In genomic region chr9:31808753-31809152, GRCm38 (mm10) we compare ENCODE assay signal across 14 mouse cellular contexts.
DNase-seq lines count a peak whose midpoint lies in the region; ATAC-seq and TF ChIP-seq lines count a peak whose summit lies in the region.
"Had no signal": no experiment of that assay in that cellular context is flagged by ENCODE, and none has a peak within 500 bp of the region (broad histone marks: within the 10 kb centered on the region; RNA-seq: fewer than 3 reads in every experiment).

No protein-coding gene starts in this region.

- H3K36me3 ChIP-seq in intestine, postnatal 0 days (ENCODE audit: control insufficient read depth, insufficient read depth), result no peaks in the 10 kb centered on the region
- no peaks in the 10 kb centered on the region for H3K36me3 ChIP-seq in intestine, embryonic 16.5 days (ENCODE audit: control insufficient read depth, insufficient read depth, low read length)
- H3K36me3 ChIP-seq in lung, embryonic 14.5 days (ENCODE audit: insufficient read depth), result no peaks in the 10 kb centered on the region
- H3K36me3 ChIP-seq: forebrain, embryonic 12.5 days; G1E; heart, embryonic 13.5 days; stomach, embryonic 15.5 days had no signal

- TF ChIP-seq CTCF in intestine, postnatal 0 days (IDR thresholded peaks at IDR 0.05; ENCODE audit: low read depth), result peak; percentile 53
- peak; percentile 47 for TF ChIP-seq CTCF in lung, embryonic 14.5 days (IDR thresholded peaks at IDR 0.05; ENCODE audit: low read depth)
- peak; percentile 41 for TF ChIP-seq CTCF in Patski (IDR thresholded peaks at IDR 0.05)

- H3K9me3 ChIP-seq in intestine, postnatal 0 days (ENCODE audit: control insufficient read depth), result no peaks in the 10 kb centered on the region
- H3K9me3 ChIP-seq in intestine, embryonic 16.5 days (ENCODE audit: control insufficient read depth, low read length), result no peaks in the 10 kb centered on the region
- no peaks in the 10 kb centered on the region for H3K9me3 ChIP-seq in lung, embryonic 14.5 days (ENCODE audit: low read depth, low read length)
- H3K9me3 ChIP-seq: forebrain, embryonic 12.5 days; G1E; heart, embryonic 13.5 days; stomach, embryonic 15.5 days had no signal

- no peak overlapping the region for H3K9ac ChIP-seq in intestine, postnatal 0 days (ENCODE audit: low read depth, low read length)
- no peak overlapping the region for H3K9ac ChIP-seq in intestine, embryonic 16.5 days (ENCODE audit: low read depth, low read length)
- no peak overlapping the region for H3K9ac ChIP-seq in lung, embryonic 14.5 days
- H3K9ac ChIP-seq: forebrain, embryonic 12.5 days; heart, embryonic 13.5 days; hindbrain, embryonic 14.5 days; stomach, embryonic 15.5 days had no signal

- H3K4me2 ChIP-seq in intestine, postnatal 0 days (replicated peaks; ENCODE audit: low read depth), result no peak overlapping the region
- H3K4me2 ChIP-seq in intestine, embryonic 16.5 days (ENCODE audit: low read depth, low read length), result no peak overlapping the region
- H3K4me2 ChIP-seq in lung, embryonic 14.5 days, result no peak overlapping the region
- H3K4me2 ChIP-seq: forebrain, embryonic 12.5 days; heart, embryonic 13.5 days; hindbrain, embryonic 14.5 days; stomach, embryonic 15.5 days had no signal

- H3K27me3 ChIP-seq in intestine, postnatal 0 days (replicated peaks; ENCODE audit: control insufficient read depth, insufficient read depth, low read length), result no peaks in the 10 kb centered on the region
- no peaks in the 10 kb centered on the region for H3K27me3 ChIP-seq in intestine, embryonic 16.5 days (replicated peaks; ENCODE audit: control insufficient read depth, insufficient read depth, low read length)
- no peaks in the 10 kb centered on the region for H3K27me3 ChIP-seq in lung, embryonic 14.5 days (ENCODE audit: insufficient read depth, low read length)
- no peaks in the 10 kb centered on the region for H3K27me3 ChIP-seq in Patski
- H3K27me3 ChIP-seq: forebrain, embryonic 12.5 days; heart, embryonic 13.5 days; stomach, embryonic 15.5 days had no signal

- CTCF ChIA-PET in Patski (lab: Charles Lee), result no interaction called here

- no peak overlapping the region for H3K4me3 ChIP-seq in intestine, postnatal 0 days (ENCODE audit: low read depth, low read length)
- no peak overlapping the region for H3K4me3 ChIP-seq in intestine, embryonic 16.5 days (ENCODE audit: low read length)
- no peak overlapping the region for H3K4me3 ChIP-seq in lung, embryonic 14.5 days (ENCODE audit: low read depth, low read length)
- H3K4me3 ChIP-seq: forebrain, embryonic 12.5 days; heart, embryonic 13.5 days; stomach, embryonic 15.5 days had no signal

- no peak for ATAC-seq in intestine, postnatal 0 days
- no peak for ATAC-seq in intestine, embryonic 16.5 days
- no peak for ATAC-seq in lung, embryonic 14.5 days (ENCODE audit: insufficient read depth)
- ATAC-seq in Patski, result no peak

- H3K4me1 ChIP-seq in intestine, postnatal 0 days (replicated peaks; ENCODE audit: control insufficient read depth, insufficient read depth, low read length), result no peaks in the 10 kb centered on the region
- no peaks in the 10 kb centered on the region for H3K4me1 ChIP-seq in intestine, embryonic 16.5 days (ENCODE audit: control insufficient read depth, insufficient read depth, low read length)
- H3K4me1 ChIP-seq in lung, embryonic 14.5 days (ENCODE audit: insufficient read depth), result no peaks in the 10 kb centered on the region
- H3K4me1 ChIP-seq: forebrain, embryonic 12.5 days; heart, embryonic 13.5 days; stomach, embryonic 15.5 days had no signal

- in situ Hi-C loops in Patski (cut with MboI; ENCODE audit: low pct_unique_long_range_greater_than_20kb), result no loop called here

- POLR2A ChIA-PET in Patski (lab: Charles Lee), result no interaction called here

- DNase-seq in lung, embryonic 14.5 days, result peak; percentile 18
- DNase-seq in lung, postnatal 4 days, result no peak
- no peak for DNase-seq in Patski (ENCODE audit: low read depth, low spot score)
- peak; percentile 6 for DNase-seq in lung, postnatal 10 days
- no peak for DNase-seq in cerebellum, adult 9-10 months
- DNase-seq: gastrocnemius, postnatal 14 days; right cerebral cortex, postnatal 25 days had no signal

- no peak overlapping the region for H3K27ac ChIP-seq in intestine, postnatal 0 days (ENCODE audit: low read depth, low read length)
- no peak overlapping the region for H3K27ac ChIP-seq in intestine, embryonic 16.5 days (ENCODE audit: low read length)
- H3K27ac ChIP-seq in lung, embryonic 14.5 days (ENCODE audit: low read depth), result no peak overlapping the region
- H3K27ac ChIP-seq: forebrain, embryonic 12.5 days; heart, embryonic 13.5 days; hindbrain, embryonic 14.5 days; stomach, embryonic 15.5 days had no signal

- 81% methylated on average over 2 of the region's 2 CpGs for WGBS in intestine, postnatal 0 days
- 71% methylated on average over 2 of the region's 2 CpGs for WGBS in intestine, embryonic 16.5 days
- 68% methylated on average over 2 of the region's 2 CpGs for WGBS in lung, embryonic 14.5 days

Comparison
In these comparisons a context has a peak if more than half of its experiments do, and no peak if none do; other contexts are left out.
1. DNase-seq: peak in lung, embryonic 14.5 days (single experiment) and lung, postnatal 10 days (single experiment); none in lung, postnatal 4 days (0 of 2), Patski (single experiment) and cerebellum, adult 9-10 months (single experiment).
2. Peak in every context shown above with its lines, with median percentiles within 50 percentile points of each other: CTCF ChIP-seq.